Mouse (Mus musculus): ENCODE measurements around the gene Padi1. TPM values are rescaled to one million over a fixed set of nuclear protein-coding genes. Genes with fewer than 3 reads are reported as not detected.
A peak's percentile ranks its signal among the peaks of the same experiment; 100 is the strongest.

Gene Padi1
- polyA plus RNA-seq, 1 experiment from 2014 or later = 0.02 TPM

GRCm38 (mm10) chr4:140809118-140809517 is 36.5 kb downstream of the Padi1 start:
- H3K9me3 ChIP-seq (ENCODE audit: low read length) = no peaks in the 10 kb centered on the region
- no peaks in the 10 kb centered on the region for H3K36me3 ChIP-seq (replicated peaks; ENCODE audit: insufficient read depth, low read length)
- H3K9ac ChIP-seq (replicated peaks) = no peak overlapping the region
- H3K4me2 ChIP-seq (ENCODE audit: low read depth, low read length) = no peak overlapping the region
- no peak overlapping the region for H3K4me3 ChIP-seq (ENCODE audit: low read depth, low read length)
- DNase-seq (no peak), ATAC-seq (no peak)
- no peak overlapping the region for H3K27ac ChIP-seq (ENCODE audit: low read depth)
- peaks cover 26% of the 10 kb centered on the region for H3K4me1 ChIP-seq (ENCODE audit: insufficient read depth)
- WGBS (ENCODE audit: insufficient replicate concordance) = 35% methylated on average over 8 of the region's 8 CpGs
- peaks cover 13% of the 10 kb centered on the region; the same call in 1 of the 2 replicates for H3K27me3 ChIP-seq (ENCODE audit: insufficient read depth, low read length)
- TF ChIP-seq CTCF (IDR thresholded peaks at IDR 0.05; ENCODE audit: low read depth) (no peak), EP300 (IDR thresholded peaks at IDR 0.05; ENCODE audit: low read depth) (no peak)

- no peak for ATAC-seq
- Histone ChIP-seq H3K9me3 (ENCODE audit: low read length) (no peaks in the 10 kb centered on the region), H3K27me3 (ENCODE audit: insufficient read depth, low read length) (peaks cover 10% of the 10 kb centered on the region; the same call in 1 of the 2 replicates), H3K4me2 (ENCODE audit: low read depth, low read length) (no peak overlapping the region), H3K4me1 (ENCODE audit: insufficient read depth) (no peaks in the 10 kb centered on the region), H3K4me3 (ENCODE audit: low read depth, low read length) (no peak overlapping the region), H3K27ac (ENCODE audit: low read depth) (no peak overlapping the region), H3K36me3 (replicated peaks; ENCODE audit: insufficient read depth, low read length) (no peaks in the 10 kb centered on the region), H3K9ac (replicated peaks) (no peak overlapping the region)
- TF ChIP-seq CTCF (IDR thresholded peaks at IDR 0.05; ENCODE audit: low read depth) = no peak
- no peak for TF ChIP-seq EP300 (IDR thresholded peaks at IDR 0.05; ENCODE audit: low read depth)
- 78% methylated on average over 9 of the region's 9 CpGs for WGBS (ENCODE audit: insufficient replicate concordance)
- DNase-seq = no peak
Measured at GRCm38 (mm10) chr4:140804601-140805000, 41.0 kb downstream of the Padi1 start.

GRCm38 (mm10) chr4:140801364-140801763 is 44.2 kb downstream of the Padi1 start:
- Histone ChIP-seq H3K27me3 (ENCODE audit: insufficient read depth, low read length) (peaks cover 4% of the 10 kb centered on the region; the same call in 1 of the 2 replicates), H3K36me3 (replicated peaks; ENCODE audit: insufficient read depth, low read length) (no peaks in the 10 kb centered on the region), H3K9ac (replicated peaks) (no peak overlapping the region), H3K4me3 (ENCODE audit: low read depth, low read length) (no peak overlapping the region), H3K4me2 (ENCODE audit: low read depth, low read length) (no peak overlapping the region), H3K4me1 (ENCODE audit: insufficient read depth) (no peaks in the 10 kb centered on the region), H3K9me3 (ENCODE audit: low read length) (no peaks in the 10 kb centered on the region), H3K27ac (ENCODE audit: low read depth) (no peak overlapping the region)
- 53% methylated on average over 3 of the region's 3 CpGs for WGBS (ENCODE audit: insufficient replicate concordance)
- no peak for TF ChIP-seq EP300 (IDR thresholded peaks at IDR 0.05; ENCODE audit: low read depth)
- TF ChIP-seq CTCF (IDR thresholded peaks at IDR 0.05; ENCODE audit: low read depth) = no peak
- no peak for ATAC-seq
- no peak for DNase-seq

GRCm38 (mm10) chr4:140796786-140797185 is 48.8 kb downstream of the Padi1 start:
- TF ChIP-seq EP300 (IDR thresholded peaks at IDR 0.05; ENCODE audit: low read depth) (no peak), CTCF (IDR thresholded peaks at IDR 0.05; ENCODE audit: low read depth) (no peak)
- H3K27ac ChIP-seq (ENCODE audit: low read depth) = no peak overlapping the region

GRCm38 (mm10) chr4:140794678-140795077 is 50.9 kb downstream of the Padi1 start:
- WGBS (ENCODE audit: insufficient replicate concordance) = 84% methylated on average over 9 of the region's 9 CpGs
- TF ChIP-seq CTCF (IDR thresholded peaks at IDR 0.05; ENCODE audit: low read depth) = no peak
- TF ChIP-seq EP300 (IDR thresholded peaks at IDR 0.05; ENCODE audit: low read depth) = no peak
- ATAC-seq (no peak), DNase-seq (no peak)
- Histone ChIP-seq H3K9me3 (ENCODE audit: low read length) (no peaks in the 10 kb centered on the region), H3K27me3 (ENCODE audit: insufficient read depth, low read length) (no peaks in the 10 kb centered on the region), H3K36me3 (replicated peaks; ENCODE audit: insufficient read depth, low read length) (no peaks in the 10 kb centered on the region), H3K4me3 (ENCODE audit: low read depth, low read length) (no peak overlapping the region), H3K9ac (replicated peaks) (no peak overlapping the region), H3K27ac (ENCODE audit: low read depth) (no peak overlapping the region), H3K4me1 (ENCODE audit: insufficient read depth) (no peaks in the 10 kb centered on the region; the same call in 1 of the 2 replicates), H3K4me2 (ENCODE audit: low read depth, low read length) (no peak overlapping the region)

More at GRCm38 (mm10) chr4:140796786-140797185, 48.8 kb downstream of the Padi1 start:
- Histone ChIP-seq H3K9ac (replicated peaks) (no peak overlapping the region), H3K9me3 (ENCODE audit: low read length) (no peaks in the 10 kb centered on the region), H3K36me3 (replicated peaks; ENCODE audit: insufficient read depth, low read length) (no peaks in the 10 kb centered on the region), H3K27me3 (ENCODE audit: insufficient read depth, low read length) (no peaks in the 10 kb centered on the region), H3K4me1 (ENCODE audit: insufficient read depth) (no peaks in the 10 kb centered on the region), H3K4me2 (ENCODE audit: low read depth, low read length) (no peak overlapping the region), H3K4me3 (ENCODE audit: low read depth, low read length) (no peak overlapping the region)
- DNase-seq (no peak), ATAC-seq (no peak)
- WGBS (ENCODE audit: insufficient replicate concordance) = 80% methylated on average over 3 of the region's 3 CpGs

GRCm38 (mm10) chr4:140793795-140794194 is 51.8 kb downstream of the Padi1 start:
- Histone ChIP-seq H3K4me3 (ENCODE audit: low read depth, low read length) (no peak overlapping the region), H3K27me3 (ENCODE audit: insufficient read depth, low read length) (no peaks in the 10 kb centered on the region), H3K9me3 (ENCODE audit: low read length) (no peaks in the 10 kb centered on the region), H3K4me1 (ENCODE audit: insufficient read depth) (no peaks in the 10 kb centered on the region; the same call in 1 of the 2 replicates), H3K27ac (ENCODE audit: low read depth) (no peak overlapping the region), H3K4me2 (ENCODE audit: low read depth, low read length) (no peak overlapping the region), H3K36me3 (replicated peaks; ENCODE audit: insufficient read depth, low read length) (no peaks in the 10 kb centered on the region), H3K9ac (replicated peaks) (no peak overlapping the region)
- DNase-seq (peak; percentile 45), ATAC-seq (no peak)
- WGBS (ENCODE audit: insufficient replicate concordance) = 68% methylated on average over 9 of the region's 9 CpGs
- no peak for TF ChIP-seq EP300 (IDR thresholded peaks at IDR 0.05; ENCODE audit: low read depth)
- peak; percentile 55 for TF ChIP-seq CTCF (IDR thresholded peaks at IDR 0.05; ENCODE audit: low read depth)

- Histone ChIP-seq H3K4me2 (ENCODE audit: low read depth, low read length) (no peak overlapping the region), H3K4me1 (ENCODE audit: insufficient read depth) (no peaks in the 10 kb centered on the region; the same call in 1 of the 2 replicates), H3K4me3 (ENCODE audit: low read depth, low read length) (no peak overlapping the region), H3K27me3 (ENCODE audit: insufficient read depth, low read length) (no peaks in the 10 kb centered on the region), H3K9me3 (ENCODE audit: low read length) (no peaks in the 10 kb centered on the region), H3K27ac (ENCODE audit: low read depth) (no peak overlapping the region), H3K9ac (replicated peaks) (no peak overlapping the region), H3K36me3 (replicated peaks; ENCODE audit: insufficient read depth, low read length) (no peaks in the 10 kb centered on the region)
- no peak for DNase-seq
- 68% methylated on average over 7 of the region's 7 CpGs for WGBS (ENCODE audit: insufficient replicate concordance)
- TF ChIP-seq CTCF (IDR thresholded peaks at IDR 0.05; ENCODE audit: low read depth) (no peak), EP300 (IDR thresholded peaks at IDR 0.05; ENCODE audit: low read depth) (no peak)
- ATAC-seq = no peak
Measured at GRCm38 (mm10) chr4:140792584-140792983, 53.0 kb downstream of the Padi1 start.
